Mouse (Mus musculus) olfactory bulb, adult 2 months (tissue): ENCODE measurements at regions not wholly inside any gene's neighbourhood (a gene's known extent, or its start where the extent isn't known, plus 50 kb on each side); places are given as distances from the start of the nearest gene placed in this dataset.

Experiments
- CTCF ChIP-seq: fragments of 200-500 bp; IDR thresholded peaks from 2 replicates; pipeline ENCODE4 v1.5.1; 2012; ENCODE audit warnings: low read depth, mild to moderate bottlenecking, low read length, moderate library complexity; ENCODE audit not compliant: insufficient read depth
- POLR2A ChIP-seq: fragments of 200-500 bp; IDR thresholded peaks from 2 replicates; pipeline ENCODE4 v1.6.1; 2012; ENCODE audit warnings: mild to moderate bottlenecking, low read depth, low read length, moderate library complexity; ENCODE audit not compliant: insufficient read depth

DNA sequence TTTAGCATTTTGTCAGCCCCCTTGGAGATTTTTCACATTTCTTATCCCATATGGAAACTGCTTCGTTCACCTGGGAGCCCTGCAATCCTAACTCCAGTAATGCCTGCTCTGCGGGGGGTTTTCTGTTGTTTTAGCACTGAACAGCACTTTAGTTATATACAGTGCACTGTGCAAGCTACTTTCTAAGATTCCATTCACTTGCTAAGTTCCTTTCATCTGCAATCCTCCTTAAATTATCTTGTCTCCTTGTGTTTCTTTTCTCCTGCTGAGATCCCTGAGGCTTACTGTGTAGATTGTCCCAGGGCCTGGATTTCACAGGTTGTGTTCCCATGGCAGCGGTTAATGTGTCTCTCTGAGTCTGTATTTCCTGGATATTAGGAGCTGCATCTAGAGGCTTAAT is 173.3 kb upstream of the Elac2 start:
- TF ChIP-seq POLR2A: no peak
- no peak for TF ChIP-seq CTCF
